Mouse (Mus musculus) T-helper 2 cell (primary cell): ENCODE results near the gene Pex14.

ENCODE experiments used
- in situ Hi-C: fragments of 300-600 bp; cut with MboI, MseI; formaldehyde crosslinking; loops from one replicate; pipeline ENCODE4 v1.15.1; 2025; ENCODE audit warnings: high pct_unique_total_duplicates

Pex14 gene

DNA sequence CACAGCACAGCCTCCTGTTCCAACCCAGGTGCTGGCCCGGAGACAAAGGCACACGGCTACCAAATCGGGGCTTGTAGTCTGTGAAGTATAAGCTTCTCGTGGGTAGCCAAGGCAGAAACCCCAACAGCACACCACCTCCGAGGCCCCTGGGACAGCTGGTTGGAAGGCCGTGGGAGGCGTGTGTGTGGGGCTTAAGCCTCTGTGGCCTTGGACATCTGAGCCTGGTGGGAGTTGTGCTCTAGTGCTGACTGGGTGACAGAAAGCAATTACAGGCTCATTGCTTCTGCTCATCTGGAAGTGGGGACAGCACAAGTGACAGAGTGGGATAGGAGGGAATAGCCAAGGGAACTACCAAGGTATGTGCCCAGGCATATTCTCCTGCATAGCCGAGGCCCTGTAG is 175.7 kb downstream of the Pex14 start:
- in situ Hi-C loops = no loop called here

DNA sequence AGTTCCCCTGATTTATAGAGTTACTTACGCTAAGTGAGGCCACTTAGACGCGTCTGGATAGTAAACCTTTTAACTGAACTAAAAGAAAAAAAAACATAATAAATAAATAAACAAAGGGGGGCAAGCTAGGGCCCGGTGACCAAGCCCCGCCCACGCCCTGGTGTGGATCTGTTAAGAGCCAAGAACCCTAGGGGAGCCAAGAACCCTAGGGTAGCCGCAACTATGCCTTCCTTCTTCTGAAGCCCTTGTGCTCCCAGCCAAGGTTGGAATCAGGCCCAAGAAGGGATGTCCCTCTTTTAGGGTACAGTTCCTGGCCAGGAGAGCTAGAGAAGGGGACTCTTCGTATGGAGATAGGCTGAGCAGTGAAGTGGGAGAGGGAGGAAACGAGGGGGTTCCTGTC is 176.3 kb downstream of the Pex14 start:
- in situ Hi-C loops = no loop called here

DNA sequence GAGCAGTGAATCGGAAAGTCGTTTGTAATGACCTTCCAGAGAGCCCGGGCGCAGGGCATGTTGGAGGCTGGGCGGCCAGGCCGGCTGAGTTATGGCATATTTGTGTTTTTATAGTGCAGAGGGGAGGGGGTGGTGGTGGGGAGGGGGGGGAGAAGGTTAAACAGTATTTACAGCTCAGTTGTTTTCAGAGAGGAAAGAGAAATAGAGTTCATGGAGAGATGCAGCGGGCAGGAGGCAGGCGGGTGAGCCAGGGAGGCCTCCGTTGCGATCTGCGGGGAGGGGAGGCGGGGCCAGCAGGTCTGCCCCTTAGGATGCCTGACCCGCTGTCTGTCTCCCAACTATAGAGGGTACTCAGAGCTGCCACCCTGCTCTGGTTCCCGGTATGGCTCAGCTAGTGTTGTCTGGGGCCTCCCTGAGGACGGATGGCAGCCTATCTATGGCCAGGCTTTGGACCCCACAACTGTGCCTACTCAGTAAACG is 177.4 kb downstream of the Pex14 start:
- in situ Hi-C loops = no loop called here

DNA sequence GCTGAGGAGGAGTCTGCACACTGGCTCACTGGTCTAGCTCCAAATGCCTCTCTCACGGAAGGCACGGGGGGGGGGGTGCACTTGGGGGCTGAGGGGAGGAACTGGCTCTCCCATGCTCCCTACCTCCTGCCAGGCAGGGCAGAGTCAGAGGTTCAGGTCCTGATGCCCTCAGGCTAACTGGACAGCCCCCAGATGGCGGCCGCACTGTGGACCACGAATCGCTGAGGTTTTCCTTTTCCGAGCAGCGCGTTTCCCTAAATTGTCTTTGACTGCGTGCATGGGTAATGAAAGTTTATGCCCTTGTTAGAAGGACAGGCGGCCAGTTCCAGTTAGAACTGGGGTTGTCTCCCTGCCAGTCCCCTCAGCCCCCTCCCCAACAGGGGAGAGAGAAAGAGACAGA is 179.1 kb downstream of the Pex14 start:
- in situ Hi-C loops = no loop called here

DNA sequence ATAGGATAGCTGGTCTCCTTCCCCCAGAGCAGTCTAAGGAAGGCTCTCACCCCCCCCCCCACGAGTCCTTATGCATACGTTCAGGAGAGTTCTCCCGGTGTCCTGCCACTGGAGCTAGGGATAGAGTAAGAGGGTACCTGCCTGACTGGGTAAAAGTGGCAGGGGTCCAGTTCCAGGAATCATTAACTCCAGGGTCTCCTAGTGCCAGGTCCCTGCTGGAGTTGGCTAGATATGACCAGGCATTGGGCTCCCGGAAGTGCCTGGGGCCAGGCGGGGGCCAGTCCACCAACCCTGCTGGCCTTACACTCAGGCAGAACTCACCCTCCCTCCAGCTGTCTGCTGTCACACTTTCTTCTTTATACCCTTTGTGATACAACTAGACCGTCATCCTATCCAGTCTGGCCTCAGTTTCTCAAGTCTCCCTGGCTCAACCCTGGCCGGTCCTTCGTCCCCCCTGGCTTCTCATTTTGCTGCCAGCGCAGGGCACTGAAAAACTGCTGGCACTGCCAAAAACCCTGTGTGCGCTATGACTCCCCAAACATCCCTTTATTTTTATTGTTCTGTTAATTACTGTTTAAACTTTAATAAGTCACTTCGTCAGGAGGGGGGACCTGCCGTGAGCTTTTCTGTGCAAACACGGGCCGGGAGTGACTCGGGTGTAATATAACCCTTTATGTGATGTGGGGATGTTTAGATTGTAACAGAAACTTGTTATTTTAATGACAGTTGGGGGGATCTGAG is 180.8 kb downstream of the Pex14 start:
- in situ Hi-C loops = no loop called here

DNA sequence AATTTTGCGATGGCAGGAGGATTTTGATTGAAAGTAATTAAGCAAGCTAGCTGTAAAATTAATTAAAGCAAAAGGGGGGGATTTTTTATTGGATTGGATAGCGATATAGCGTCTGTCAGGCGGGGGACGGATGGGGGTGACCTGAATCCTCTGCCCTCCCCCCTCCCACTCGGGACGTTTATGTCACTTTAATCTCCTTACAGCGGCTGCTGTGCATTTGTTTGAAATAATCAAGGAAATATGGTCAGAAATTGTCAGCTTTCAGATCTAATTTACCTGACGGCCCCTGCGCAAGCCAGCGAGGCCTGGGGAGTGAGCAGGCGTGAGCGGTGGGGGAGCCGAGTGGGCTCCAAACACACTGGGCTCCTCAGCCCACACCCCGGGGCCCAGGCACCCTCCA is 183.8 kb downstream of the Pex14 start:
- in situ Hi-C loops = no loop called here

DNA sequence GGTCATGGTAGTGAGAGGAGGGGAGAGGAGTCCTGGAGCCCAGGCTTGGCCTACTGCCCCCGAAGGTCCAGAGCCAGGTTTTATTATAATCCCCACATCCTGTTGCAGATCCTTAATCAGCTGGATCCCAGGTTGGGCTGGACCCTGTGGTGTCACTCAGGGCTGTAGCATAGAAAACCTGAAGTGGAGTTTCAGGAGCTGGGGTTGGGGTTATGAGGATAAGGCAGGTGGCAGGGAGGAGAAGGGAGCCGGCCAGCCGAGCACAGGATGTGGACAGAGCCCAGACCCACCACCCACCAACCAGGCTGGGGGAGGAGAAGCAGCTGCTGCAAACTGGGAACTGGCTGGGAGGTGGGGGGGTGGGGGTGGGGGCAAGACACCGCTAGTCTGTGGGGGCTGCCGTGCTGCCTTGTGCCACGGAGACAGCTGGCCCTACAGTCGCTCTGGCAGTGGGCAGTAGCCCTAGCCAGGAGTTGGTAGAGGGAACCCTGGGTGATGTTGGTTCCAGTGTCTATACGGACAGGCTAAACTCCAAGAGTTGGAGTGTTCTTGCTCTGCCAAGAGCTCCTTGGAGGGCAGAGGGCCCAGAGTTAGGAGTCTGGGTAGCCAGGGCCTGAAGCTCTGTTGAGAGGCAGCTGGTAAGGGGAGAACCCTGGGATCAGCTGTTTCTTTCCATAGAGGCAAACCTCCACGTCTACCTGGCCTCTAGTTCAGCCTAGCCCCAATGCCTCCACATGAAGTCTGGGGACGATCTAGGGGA is 184.6 kb downstream of the Pex14 start:
- in situ Hi-C loops = no loop called here

DNA sequence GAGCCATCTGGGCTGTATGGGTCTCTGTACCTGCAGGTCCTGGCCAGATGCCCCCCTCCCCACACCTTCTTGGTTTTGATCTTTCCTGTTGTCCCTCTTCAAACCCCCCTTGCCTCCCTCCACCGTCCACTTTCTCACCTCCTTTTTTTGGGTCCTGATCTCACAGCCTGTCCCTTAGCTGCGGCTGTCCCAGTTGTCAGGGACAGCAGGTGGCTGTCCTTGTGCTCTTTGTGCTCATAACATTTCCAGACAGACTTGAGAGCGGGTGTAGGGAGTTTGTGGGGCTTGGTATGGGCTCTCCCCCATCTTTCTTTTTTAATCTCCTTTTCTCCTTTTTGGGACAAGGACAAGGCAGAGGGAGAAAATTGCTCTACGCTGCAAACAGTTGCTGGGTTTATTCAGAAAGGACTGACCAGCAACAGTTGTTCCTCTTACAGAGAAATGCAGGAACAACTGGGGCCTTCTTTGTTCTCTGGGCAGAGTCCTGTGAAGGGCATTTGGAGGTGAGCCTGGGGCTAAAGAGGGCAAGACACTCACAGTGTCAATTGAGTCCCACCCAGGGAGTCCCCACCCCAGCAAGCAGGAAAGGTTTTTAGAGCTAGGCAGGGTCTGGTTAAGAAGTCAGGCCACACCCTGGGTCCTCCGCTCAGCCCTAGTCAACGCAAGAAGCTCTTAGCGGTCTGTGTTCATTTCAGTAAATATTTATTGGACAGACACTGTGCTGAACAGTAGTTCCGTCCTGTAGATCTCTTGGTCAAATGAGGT is 186.7 kb downstream of the Pex14 start:
- in situ Hi-C loops = no loop called here

DNA sequence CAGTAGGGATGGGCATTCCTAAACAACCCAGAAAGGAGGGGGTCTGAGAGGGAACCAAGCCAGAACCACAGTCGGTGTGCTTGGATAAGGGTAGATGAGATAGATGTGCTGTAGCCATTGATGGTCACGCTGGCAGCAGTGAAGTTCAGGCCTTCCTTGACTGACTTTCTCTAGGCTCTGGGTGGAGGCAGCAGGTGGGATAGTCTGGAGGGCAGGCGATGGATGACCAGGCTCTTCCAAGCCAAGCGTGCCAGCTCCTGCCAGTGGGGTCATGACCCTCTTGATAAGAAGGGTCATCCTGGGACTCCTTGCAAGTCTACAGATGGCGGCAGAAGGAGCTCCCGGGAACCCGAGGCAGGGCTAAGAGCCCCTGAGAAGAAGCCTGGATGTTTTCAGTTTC is 187.5 kb downstream of the Pex14 start:
- in situ Hi-C loops = no loop called here
